8 mouse cellular contexts compared by ENCODE assay signal in the genomic region with DNA sequence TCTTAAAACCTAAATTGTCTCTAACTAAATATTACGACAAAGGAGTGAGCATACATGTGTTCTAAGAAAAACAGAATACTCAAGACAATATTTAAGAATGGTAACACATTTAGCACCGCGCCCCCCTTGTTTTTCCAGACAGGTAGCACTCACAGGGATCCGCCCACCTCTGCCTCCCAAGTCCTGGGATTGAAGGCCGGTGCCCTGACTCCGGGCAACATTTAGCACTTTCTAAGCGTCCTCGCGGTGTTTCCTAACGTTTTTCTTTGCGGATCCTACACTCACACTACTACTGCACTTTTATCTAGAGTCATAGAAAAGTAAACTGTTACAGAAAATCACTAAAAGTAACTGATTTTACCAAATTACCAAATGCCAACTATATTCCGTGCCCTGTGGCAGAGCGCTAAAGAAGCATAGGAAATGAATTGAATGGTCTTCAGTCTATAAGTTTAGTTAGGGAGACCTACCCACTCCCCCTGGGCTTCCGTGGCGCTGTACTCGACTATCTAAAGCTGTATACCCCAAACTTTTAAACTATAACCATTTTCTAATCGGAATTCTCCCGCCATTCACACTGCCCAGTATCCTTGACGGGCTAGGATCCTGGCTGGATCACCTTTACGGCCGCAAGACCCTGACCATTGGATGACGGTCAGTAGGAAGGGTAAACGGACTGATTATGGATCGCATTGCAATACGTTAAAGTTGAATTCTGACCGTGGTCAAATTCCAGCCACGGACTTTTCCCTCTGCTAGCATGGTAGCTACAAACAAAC. TPM values are rescaled to one million over a fixed set of nuclear protein-coding genes. Genes with fewer than 3 reads are reported as not detected.
DNase-seq lines count a peak whose midpoint lies in the region; ATAC-seq and TF ChIP-seq lines count a peak whose summit lies in the region.

No protein-coding gene starts in this region.

- intact Hi-C loops in heart, adult 2 months (cut with DNase I) = loop anchor here (2.0 kb wide), 1 partner anchor 31 kb away; a partner anchor contains a TSS
- intact Hi-C loops in heart, postnatal 14 days (cut with DNase I) = loop anchor here (2.0 kb wide), 1 partner anchor 31 kb away; a partner anchor contains a TSS

- no peak for TF ChIP-seq EP300 in heart, adult 2 months (IDR thresholded peaks at IDR 0.05; ENCODE audit: insufficient read depth, low read depth, low read length)

- peaks cover 4% of the 10 kb centered on the region; the same call in 1 of the 2 replicates for H3K36me3 ChIP-seq in heart, adult 2 months (ENCODE audit: control insufficient read depth, insufficient read depth, low read length)
- H3K36me3 ChIP-seq in ES-E14 (ENCODE audit: control insufficient read depth, insufficient read depth, low read length, poor library complexity, severe bottlenecking) = peaks cover 21% of the 10 kb centered on the region
- peaks cover 31% of the 10 kb centered on the region for H3K36me3 ChIP-seq in forebrain, embryonic 14.5 days (ENCODE audit: control insufficient read depth, insufficient read depth, low read length)
- H3K36me3 ChIP-seq in limb, embryonic 10.5 days = peaks cover 41% of the 10 kb centered on the region
- peaks cover 37% of the 10 kb centered on the region for H3K36me3 ChIP-seq in neural tube, embryonic 13.5 days

- peak overlapping the region; percentile 59 for H3K9ac ChIP-seq in heart, adult 2 months (ENCODE audit: low read depth, low read length)
- H3K9ac ChIP-seq in ES-E14 (ENCODE audit: insufficient read depth, low read depth, low read length, poor library complexity, severe bottlenecking) = peak overlapping the region; percentile 93
- H3K9ac ChIP-seq in forebrain, embryonic 14.5 days (ENCODE audit: low read length) = peak overlapping the region; percentile 65
- peak overlapping the region; percentile 69 for H3K9ac ChIP-seq in neural tube, embryonic 13.5 days

- in situ Hi-C loops in ES-E14 (cut with MboI; ENCODE audit: low sequenced_read_pairs in 2 of 2, unreplicated experiment in 2 of 2) = no loop called here

- peak overlapping the region; percentile 55 for H3K4me3 ChIP-seq in heart, adult 2 months
- peak overlapping the region; percentile 89 to 90 for H3K4me3 ChIP-seq in ES-E14 (ENCODE audit: insufficient read depth in 1 of 2, low read depth in 1 of 2, low read length in 2 of 2, poor library complexity in 1 of 2, severe bottlenecking in 1 of 2)
- peak overlapping the region; percentile 73 for H3K4me3 ChIP-seq in forebrain, embryonic 14.5 days (ENCODE audit: low read depth, low read length)
- peak overlapping the region; percentile 81 for H3K4me3 ChIP-seq in limb, embryonic 10.5 days
- peak overlapping the region; percentile 78 for H3K4me3 ChIP-seq in neural tube, embryonic 13.5 days

- peaks cover 2% of the 10 kb centered on the region for H3K4me1 ChIP-seq in heart, adult 2 months (ENCODE audit: control insufficient read depth, insufficient read depth, low read length)
- no peaks in the 10 kb centered on the region for H3K4me1 ChIP-seq in ES-E14 (ENCODE audit: control insufficient read depth in 2 of 2, insufficient read depth in 2 of 2, low read length in 2 of 2, poor library complexity in 1 of 2)
- peaks cover 17% of the 10 kb centered on the region for H3K4me1 ChIP-seq in forebrain, embryonic 14.5 days (ENCODE audit: control insufficient read depth, insufficient read depth, low read length)
- peaks cover 13% of the 10 kb centered on the region for H3K4me1 ChIP-seq in limb, embryonic 10.5 days
- H3K4me1 ChIP-seq in neural tube, embryonic 13.5 days (replicated peaks) = peaks cover 17% of the 10 kb centered on the region

- H3K27me3 ChIP-seq in heart, adult 2 months (ENCODE audit: control insufficient read depth, insufficient read depth, low read length) = no peaks in the 10 kb centered on the region
- no peaks in the 10 kb centered on the region for H3K27me3 ChIP-seq in forebrain, embryonic 14.5 days (replicated peaks; ENCODE audit: control insufficient read depth, insufficient read depth, low read length)
- H3K27me3 ChIP-seq in limb, embryonic 10.5 days (ENCODE audit: low read depth, poor library complexity, severe bottlenecking) = no peaks in the 10 kb centered on the region
- peaks cover 5% of the 10 kb centered on the region; the same call in 1 of the 2 replicates for H3K27me3 ChIP-seq in neural tube, embryonic 13.5 days

- peak overlapping the region; percentile 77 for H3K4me2 ChIP-seq in forebrain, embryonic 14.5 days (ENCODE audit: low read length)
- peak overlapping the region; percentile 73 for H3K4me2 ChIP-seq in neural tube, embryonic 13.5 days

- no peak for TF ChIP-seq CTCF in heart, adult 2 months (IDR thresholded peaks at IDR 0.05)

- no peaks in the 10 kb centered on the region for H3K79me2 ChIP-seq in heart, adult 2 months (replicated peaks; ENCODE audit: control insufficient read depth, insufficient read depth, low read length)

- ATAC-seq in forebrain, embryonic 14.5 days = no peak; the same call in 1 of the 2 replicates
- peak; percentile 48 for ATAC-seq in neural tube, embryonic 13.5 days (ENCODE audit: low read depth)

- H3K9me3 ChIP-seq in ES-E14 (ENCODE audit: control insufficient read depth, insufficient read depth, low read depth, low read length) = no peaks in the 10 kb centered on the region
- H3K9me3 ChIP-seq in forebrain, embryonic 14.5 days (replicated peaks; ENCODE audit: control insufficient read depth, low read length) = no peaks in the 10 kb centered on the region
- no peaks in the 10 kb centered on the region for H3K9me3 ChIP-seq in limb, embryonic 10.5 days (replicated peaks)
- no peaks in the 10 kb centered on the region for H3K9me3 ChIP-seq in neural tube, embryonic 13.5 days

- DNase-seq in heart, adult 2 months = no peak
- no peak for DNase-seq in heart, postnatal 14 days
- DNase-seq in ES-E14 (ENCODE audit: low read depth, low spot score) = no peak
- DNase-seq in forebrain, embryonic 14.5 days (ENCODE audit: low spot score) = no peak
- no peak for DNase-seq in limb, embryonic 10.5 days (ENCODE audit: low spot score)
- DNase-seq in right cerebral cortex, postnatal 14 days = no peak
- DNase-seq in ovary, postnatal 36 days (ENCODE audit: low spot score) = no peak

- peak overlapping the region; percentile 70 for H3K27ac ChIP-seq in heart, adult 2 months
- H3K27ac ChIP-seq in ES-E14 (ENCODE audit: insufficient read depth, low read depth, low read length, poor library complexity, severe bottlenecking) = 0 out of 2 replicates have a peak overlapping the region, but pooled peaks have one; percentile 6
- H3K27ac ChIP-seq in forebrain, embryonic 14.5 days (ENCODE audit: low read depth, low read length) = no peak overlapping the region
- H3K27ac ChIP-seq in limb, embryonic 10.5 days = peak overlapping the region; percentile 89
- peak overlapping the region; percentile 64; the same call in 1 of the 2 replicates for H3K27ac ChIP-seq in neural tube, embryonic 13.5 days (replicated peaks)

- TF ChIP-seq POLR2A in heart, adult 2 months (IDR thresholded peaks at IDR 0.05; ENCODE audit: insufficient read depth, low read depth, low read length) = no peak

- 7% methylated on average over 27 of the region's 27 CpGs for WGBS in heart, adult 2 months
- 6% methylated on average over 27 of the region's 27 CpGs for WGBS in forebrain, embryonic 14.5 days
- WGBS in limb, embryonic 10.5 days = 6% methylated on average over 27 of the region's 27 CpGs
- WGBS in neural tube, embryonic 13.5 days = 7% methylated on average over 27 of the region's 27 CpGs

TF ChIP-seq in ES-E14, 5 proteins besides CTCF, POLR2A, EP300 and RAD21:
- TF ChIP-seq MAFK (IDR thresholded peaks at IDR 0.05; ENCODE audit: insufficient read depth, low read depth, low read length) = no peak
- TF ChIP-seq CHD2 (IDR thresholded peaks at IDR 0.05; ENCODE audit: low read depth, low read length) = no peak
- TF ChIP-seq ZNF384 (IDR thresholded peaks at IDR 0.05; ENCODE audit: low read depth, low read length) = no peak
- no peak for TF ChIP-seq HCFC1 (IDR thresholded peaks at IDR 0.05; ENCODE audit: borderline replicate concordance, insufficient read depth, low read length)
- no peak for TF ChIP-seq ZC3H11A (IDR thresholded peaks at IDR 0.05; ENCODE audit: borderline replicate concordance, low read depth, low read length)

RNA-seq across cellular contexts. Expression of a gene that starts 0.7 kb away (rescaled TPM):
- 10 to 100 TPM; 25.5 to 26.6 TPM for total RNA-seq in heart, adult 2 months (2021)
- 5.9 and 11.7 TPM in 2 replicates for polyA plus RNA-seq in heart, adult 2 months (2012; rRNA removed)
- 10 to 100 TPM; 19.4 to 21.3 TPM for total RNA-seq in heart, postnatal 14 days (2021)
- total RNA-seq in ES-E14 (2012; rRNA removed) = 54.3 and 79.7 TPM in 2 replicates
- polyA plus RNA-seq in forebrain, embryonic 14.5 days (2014; fragmentation: Nextera tagmentation; extraction: Ambion mirVana) = 52.1 and 54.2 TPM in 2 replicates
- polyA plus RNA-seq in limb, embryonic 10.5 days (2016; fragmentation: Nextera tagmentation; extraction: Ambion mirVana) = 72.3 and 77.1 TPM in 2 replicates
- 45.3 and 45.7 TPM in 2 replicates for polyA plus RNA-seq in neural tube, embryonic 13.5 days (2015; fragmentation: Nextera tagmentation; extraction: Ambion mirVana)

RNA-seq across cellular contexts. Expression of a gene that starts 31.4 kb away (rescaled TPM):
- total RNA-seq in heart, adult 2 months (2021) = 10 to 100 TPM; 23.9 to 26.7 TPM
- polyA plus RNA-seq in heart, adult 2 months (2012; rRNA removed) = 3.7 and 7.8 TPM in 2 replicates
- total RNA-seq in heart, postnatal 14 days (2021) = 10 to 100 TPM; 28.2 to 30.2 TPM
- 56.0 and 93.2 TPM in 2 replicates for total RNA-seq in ES-E14 (2012; rRNA removed)
- polyA plus RNA-seq in forebrain, embryonic 14.5 days (2014; fragmentation: Nextera tagmentation; extraction: Ambion mirVana) = 19.4 and 23.6 TPM in 2 replicates
- polyA plus RNA-seq in limb, embryonic 10.5 days (2016; fragmentation: Nextera tagmentation; extraction: Ambion mirVana) = 21.1 and 22.5 TPM in 2 replicates
- polyA plus RNA-seq in neural tube, embryonic 13.5 days (2015; fragmentation: Nextera tagmentation; extraction: Ambion mirVana) = 15.8 TPM in 2 replicates
